Mouse (Mus musculus): ENCODE measurements around the gene Mindy3. TPM values are rescaled to one million over a fixed set of nuclear protein-coding genes. Genes with fewer than 3 reads are reported as not detected.
"Not testable (repeated sequence)": the region's sequence is repeated elsewhere in the genome, so short reads cannot be mapped to it uniquely, and the experiment has no call there.

Gene Mindy3
- total and polyA plus RNA-seq, 2 experiments from 2014 or later = 44.1 to 50.1 TPM

- 65% methylated on average over 1 of the region's 1 CpGs for WGBS
- Histone ChIP-seq H3K27me3 (ENCODE audit: insufficient read depth, low read length) (no peaks in the 10 kb centered on the region), H3K4me1 (ENCODE audit: insufficient read depth, low read length) (no peaks in the 10 kb centered on the region), H3K4me2 (ENCODE audit: low read depth, low read length, poor library complexity, severe bottlenecking) (no peak overlapping the region), H3K36me3 (ENCODE audit: insufficient read depth, low read length) (no peaks in the 10 kb centered on the region), H3K9me3 (ENCODE audit: low read length) (no peaks in the 10 kb centered on the region), H3K4me3 (ENCODE audit: low read depth, low read length) (no peak overlapping the region), H3K27ac (ENCODE audit: low read depth, low read length) (no peak overlapping the region), H3K9ac (replicated peaks; ENCODE audit: low read length, poor library complexity, severe bottlenecking) (no peak overlapping the region)
- TF ChIP-seq CTCF (IDR thresholded peaks at IDR 0.05) = no peak
- DNase-seq (ENCODE audit: low spot score) (no peak), ATAC-seq (ENCODE audit: low FRiP score) (no peak)
Measured at GRCm38 (mm10) chr2:12432055-12432454, 12.8 kb upstream of the Mindy3 start.

- ATAC-seq (ENCODE audit: low FRiP score) = no peak
- WGBS = 83% methylated on average over 3 of the region's 3 CpGs
Measured at GRCm38 (mm10) chr2:12424374-12424773, 5.1 kb upstream of the Mindy3 start.

GRCm38 (mm10) chr2:12423426-12423825 is 4.2 kb upstream of the Mindy3 start:
- H3K9me3 ChIP-seq (ENCODE audit: low read length); H3K27me3 ChIP-seq (ENCODE audit: insufficient read depth, low read length); H3K4me2 ChIP-seq (ENCODE audit: low read depth, low read length, poor library complexity, severe bottlenecking); DNase-seq (ENCODE audit: low spot score); H3K9ac ChIP-seq (replicated peaks; ENCODE audit: low read length, poor library complexity, severe bottlenecking); H3K4me3 ChIP-seq (ENCODE audit: low read depth, low read length); ATAC-seq (ENCODE audit: low FRiP score); H3K36me3 ChIP-seq (ENCODE audit: insufficient read depth, low read length); H3K27ac ChIP-seq (ENCODE audit: low read depth, low read length); H3K4me1 ChIP-seq (ENCODE audit: insufficient read depth, low read length): not testable (repeated sequence)
- WGBS = 54% methylated on average over 6 of the region's 6 CpGs

More at GRCm38 (mm10) chr2:12424374-12424773, 5.1 kb upstream of the Mindy3 start:
- H3K36me3 ChIP-seq (ENCODE audit: insufficient read depth, low read length) = no peaks in the 10 kb centered on the region
- no peak overlapping the region for H3K27ac ChIP-seq (ENCODE audit: low read depth, low read length)
- no peaks in the 10 kb centered on the region for H3K9me3 ChIP-seq (ENCODE audit: low read length)
- no peak overlapping the region for H3K9ac ChIP-seq (replicated peaks; ENCODE audit: low read length, poor library complexity, severe bottlenecking)
- no peaks in the 10 kb centered on the region for H3K27me3 ChIP-seq (ENCODE audit: insufficient read depth, low read length)
- no peaks in the 10 kb centered on the region for H3K4me1 ChIP-seq (ENCODE audit: insufficient read depth, low read length)
- no peak for DNase-seq (ENCODE audit: low spot score)
- TF ChIP-seq CTCF (IDR thresholded peaks at IDR 0.05) = no peak
- H3K4me3 ChIP-seq (ENCODE audit: low read depth, low read length) = no peak overlapping the region
- H3K4me2 ChIP-seq (ENCODE audit: low read depth, low read length, poor library complexity, severe bottlenecking) = no peak overlapping the region

GRCm38 (mm10) chr2:12418534-12419261 is 572 bp downstream of the Mindy3 start:
- peak; percentile 12 for DNase-seq (ENCODE audit: low spot score)
- peaks cover 6% of the 10 kb centered on the region; the same call in 1 of the 2 replicates for H3K4me1 ChIP-seq (ENCODE audit: insufficient read depth, low read length)
- ATAC-seq (ENCODE audit: low FRiP score) = peak; percentile 70
- H3K27ac ChIP-seq (ENCODE audit: low read depth, low read length) = peak overlapping the region; percentile 71
- peak overlapping the region; percentile 83 for H3K4me3 ChIP-seq (ENCODE audit: low read depth, low read length)
- WGBS = under 1% methylated on average over 40 of the region's 40 CpGs
- TF ChIP-seq CTCF (IDR thresholded peaks at IDR 0.05) = no peak
- no peaks in the 10 kb centered on the region for H3K36me3 ChIP-seq (ENCODE audit: insufficient read depth, low read length)
- no peaks in the 10 kb centered on the region for H3K27me3 ChIP-seq (ENCODE audit: insufficient read depth, low read length)
- H3K9ac ChIP-seq (replicated peaks; ENCODE audit: low read length, poor library complexity, severe bottlenecking) = peak overlapping the region; percentile 79
- H3K4me2 ChIP-seq (ENCODE audit: low read depth, low read length, poor library complexity, severe bottlenecking) = peak overlapping the region; percentile 92
- H3K9me3 ChIP-seq (ENCODE audit: low read length) = no peaks in the 10 kb centered on the region

- TF ChIP-seq CTCF (IDR thresholded peaks at IDR 0.05) = no peak
- H3K4me2 ChIP-seq (ENCODE audit: low read depth, low read length, poor library complexity, severe bottlenecking) = peak overlapping the region; percentile 92
- no peak overlapping the region for H3K27ac ChIP-seq (ENCODE audit: low read depth, low read length)
- H3K4me1 ChIP-seq (ENCODE audit: insufficient read depth, low read length) = peaks cover 6% of the 10 kb centered on the region; the same call in 1 of the 2 replicates
- no peaks in the 10 kb centered on the region for H3K9me3 ChIP-seq (ENCODE audit: low read length)
- no peaks in the 10 kb centered on the region for H3K36me3 ChIP-seq (ENCODE audit: insufficient read depth, low read length)
- no peak for ATAC-seq (ENCODE audit: low FRiP score)
- 56% methylated on average over 8 of the region's 8 CpGs for WGBS
- H3K4me3 ChIP-seq (ENCODE audit: low read depth, low read length) = peak overlapping the region; percentile 83
- peak overlapping the region; percentile 79 for H3K9ac ChIP-seq (replicated peaks; ENCODE audit: low read length, poor library complexity, severe bottlenecking)
- DNase-seq (ENCODE audit: low spot score) = no peak
- H3K27me3 ChIP-seq (ENCODE audit: insufficient read depth, low read length) = no peaks in the 10 kb centered on the region
Measured at GRCm38 (mm10) chr2:12418121-12418520, 1.1 kb downstream of the Mindy3 start.

GRCm38 (mm10) chr2:12412309-12412708 is 7.0 kb downstream of the Mindy3 start:
- no peak for TF ChIP-seq CTCF (IDR thresholded peaks at IDR 0.05)
- Histone ChIP-seq H3K36me3 (ENCODE audit: insufficient read depth, low read length) (no peaks in the 10 kb centered on the region), H3K9ac (replicated peaks; ENCODE audit: low read length, poor library complexity, severe bottlenecking) (no peak overlapping the region), H3K27ac (ENCODE audit: low read depth, low read length) (no peak overlapping the region), H3K4me2 (ENCODE audit: low read depth, low read length, poor library complexity, severe bottlenecking) (no peak overlapping the region), H3K27me3 (ENCODE audit: insufficient read depth, low read length) (no peaks in the 10 kb centered on the region), H3K4me3 (ENCODE audit: low read depth, low read length) (no peak overlapping the region), H3K9me3 (ENCODE audit: low read length) (no peaks in the 10 kb centered on the region), H3K4me1 (ENCODE audit: insufficient read depth, low read length) (no peaks in the 10 kb centered on the region)
- ATAC-seq (ENCODE audit: low FRiP score) (no peak), DNase-seq (ENCODE audit: low spot score) (no peak)
- 92% methylated on average over 2 of the region's 2 CpGs for WGBS
